Mouse (Mus musculus): Measurements from ENCODE around the gene Stra6. TPM values are rescaled to one million over a fixed set of nuclear protein-coding genes. Genes with fewer than 3 reads are reported as not detected.

Stra6 gene
- 0.30 and 0.89 TPM in 2 replicates for polyA plus RNA-seq (2015; fragmentation: Nextera tagmentation; extraction: Ambion mirVana)

DNA sequence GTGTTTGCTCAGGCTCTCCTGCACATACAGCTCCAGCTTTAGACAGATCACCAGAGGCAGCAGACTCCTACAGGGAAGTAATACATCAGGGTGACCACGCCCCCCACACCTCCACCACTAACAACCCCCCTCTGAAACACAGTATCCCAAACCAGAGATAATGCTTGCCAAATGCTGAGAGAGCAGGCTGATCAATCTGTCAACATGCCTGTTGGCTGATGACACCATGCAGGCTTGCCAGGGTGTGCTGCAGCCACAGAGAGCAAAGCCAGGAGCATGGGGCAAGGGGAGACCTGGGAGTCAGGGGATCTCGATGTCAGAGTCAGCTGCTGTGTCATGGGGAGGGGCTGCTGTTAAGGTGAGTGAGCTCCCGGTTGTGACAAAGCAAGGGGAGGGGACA is at the start of gene Stra6:
Gene Stra6, plus strand, starts transcription at position 258 of the 400 bp plus-strand sequence.
- ATAC-seq (replicated peaks; ENCODE audit: extremely low read depth, insufficient read depth, low FRiP score): no peak
- Histone ChIP-seq H3K4me3 (ENCODE audit: low read length) (no peak within 1 kb of the TSS), H3K27ac (ENCODE audit: low read length) (no peak within 1 kb of the TSS), H3K36me3 (ENCODE audit: control insufficient read depth, insufficient read depth) (no peaks in the 10 kb centered on the region), H3K4me2 (ENCODE audit: low read depth, low read length) (no peak within 1 kb of the TSS), H3K4me1 (ENCODE audit: control insufficient read depth, insufficient read depth, low read length) (peaks cover 22% of the 10 kb centered on the region), H3K9me3 (replicated peaks; ENCODE audit: control insufficient read depth, low read length) (no peaks in the 10 kb centered on the region), H3K27me3 (ENCODE audit: control insufficient read depth, insufficient read depth, low read length) (peaks cover 15% of the 10 kb centered on the region), H3K9ac (ENCODE audit: low read length) (no peak within 1 kb of the TSS)
- 5% methylated on average over 3 of the region's 3 CpGs for WGBS

DNA sequence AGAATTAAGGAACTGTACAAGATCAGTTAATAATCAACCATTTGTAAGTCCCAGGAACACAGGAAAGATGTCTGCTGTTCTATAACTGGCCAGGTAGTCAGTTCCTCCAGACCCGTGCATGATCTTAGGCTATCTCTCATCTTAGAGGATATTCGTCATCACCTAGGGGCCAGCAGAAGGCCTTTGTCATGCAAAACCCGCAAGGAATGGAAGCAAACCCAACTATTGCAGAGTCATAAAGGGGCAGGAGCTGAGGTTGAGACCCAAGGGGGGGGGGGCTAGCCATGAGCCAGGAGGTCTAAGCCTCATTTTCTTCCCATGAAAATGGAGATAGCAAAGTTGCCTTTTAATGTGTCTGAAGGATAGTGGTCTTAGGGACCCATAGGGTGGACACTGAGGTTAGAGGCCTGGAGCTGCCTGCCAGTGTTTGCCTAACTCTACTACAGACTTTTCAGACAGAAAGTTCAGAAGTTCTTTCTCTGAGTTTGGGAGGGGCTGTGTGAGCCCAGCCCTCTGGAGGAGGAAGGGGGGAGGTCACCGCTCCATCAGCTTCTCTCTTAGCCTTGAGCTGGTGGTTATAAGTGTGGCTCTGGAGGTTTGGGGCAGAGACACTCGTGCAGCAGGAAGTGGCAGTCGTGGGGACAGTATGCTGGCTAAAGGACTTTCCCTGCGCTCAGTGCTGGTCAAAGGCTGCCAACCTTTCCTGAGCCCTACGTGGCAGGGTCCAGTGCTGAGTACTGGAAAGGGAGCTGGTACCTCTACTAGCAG is 49.0 kb upstream of the Stra6 start:
- H3K9me3 ChIP-seq (replicated peaks; ENCODE audit: control insufficient read depth, low read length): no peaks in the 10 kb centered on the region
- no peaks in the 10 kb centered on the region for H3K27me3 ChIP-seq (ENCODE audit: control insufficient read depth, insufficient read depth, low read length)
- no peak overlapping the region for H3K9ac ChIP-seq (ENCODE audit: low read length)
- H3K36me3 ChIP-seq (ENCODE audit: control insufficient read depth, insufficient read depth): no peaks in the 10 kb centered on the region
- no peak overlapping the region for H3K27ac ChIP-seq (ENCODE audit: low read length)
- 51% methylated on average over 8 of the region's 8 CpGs for WGBS
- no peaks in the 10 kb centered on the region for H3K4me1 ChIP-seq (ENCODE audit: control insufficient read depth, insufficient read depth, low read length)
- no peak for ATAC-seq (replicated peaks; ENCODE audit: extremely low read depth, insufficient read depth, low FRiP score)
- no peak overlapping the region for H3K4me3 ChIP-seq (ENCODE audit: low read length)
- H3K4me2 ChIP-seq (ENCODE audit: low read depth, low read length): no peak overlapping the region

DNA sequence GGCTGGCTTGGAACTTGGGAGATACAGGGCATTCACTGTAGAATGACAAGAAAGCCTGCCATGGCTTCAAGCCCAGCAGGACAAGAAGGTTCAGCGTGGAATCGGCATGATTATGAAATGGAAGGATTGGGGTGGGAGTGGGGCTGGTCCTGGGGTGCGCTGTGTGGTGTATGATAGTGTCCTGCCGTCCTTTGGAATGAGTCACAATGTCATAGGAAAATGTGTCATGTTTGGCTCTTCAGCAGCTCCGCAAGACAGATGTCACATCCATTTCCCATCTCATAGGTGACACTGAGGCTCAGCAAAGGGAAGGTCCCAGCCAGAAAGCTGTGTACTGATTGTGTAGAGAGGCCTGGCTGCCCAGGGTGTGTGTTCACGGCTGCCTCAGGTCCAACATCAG is 47.7 kb upstream of the Stra6 start:
- no peak for ATAC-seq (replicated peaks; ENCODE audit: extremely low read depth, insufficient read depth, low FRiP score)
- no peaks in the 10 kb centered on the region for H3K27me3 ChIP-seq (ENCODE audit: control insufficient read depth, insufficient read depth, low read length)
- no peak overlapping the region for H3K4me3 ChIP-seq (ENCODE audit: low read length)
- no peaks in the 10 kb centered on the region for H3K36me3 ChIP-seq (ENCODE audit: control insufficient read depth, insufficient read depth)
- H3K9me3 ChIP-seq (replicated peaks; ENCODE audit: control insufficient read depth, low read length): no peaks in the 10 kb centered on the region
- H3K4me1 ChIP-seq (ENCODE audit: control insufficient read depth, insufficient read depth, low read length): no peaks in the 10 kb centered on the region
- H3K4me2 ChIP-seq (ENCODE audit: low read depth, low read length): no peak overlapping the region
- H3K27ac ChIP-seq (ENCODE audit: low read length): no peak overlapping the region
- 79% methylated on average over 6 of the region's 6 CpGs for WGBS
- no peak overlapping the region for H3K9ac ChIP-seq (ENCODE audit: low read length)

DNA sequence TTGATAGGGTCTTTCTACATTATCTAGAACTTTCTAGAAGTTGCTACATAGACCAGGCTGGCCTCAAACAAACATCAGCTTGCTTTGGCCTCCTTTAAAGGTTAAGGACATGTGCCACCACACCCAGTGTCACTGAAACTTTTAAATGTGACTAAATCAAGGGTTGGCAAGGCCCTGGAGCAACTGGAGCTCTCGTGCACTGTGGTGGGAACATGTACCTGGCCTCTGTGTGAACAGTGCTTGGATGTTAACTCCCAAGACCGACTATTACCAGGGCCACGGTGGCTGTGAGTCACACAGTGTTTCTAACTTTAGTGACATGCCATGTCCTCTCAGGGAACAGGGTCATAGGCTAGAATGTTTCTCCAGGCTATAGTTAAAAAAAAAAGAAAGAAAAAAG is 46.6 kb upstream of the Stra6 start:
- 40% methylated on average over 3 of the region's 3 CpGs for WGBS
- Histone ChIP-seq H3K9ac (ENCODE audit: low read length) (no peak overlapping the region), H3K4me2 (ENCODE audit: low read depth, low read length) (no peak overlapping the region), H3K9me3 (replicated peaks; ENCODE audit: control insufficient read depth, low read length) (no peaks in the 10 kb centered on the region), H3K4me3 (ENCODE audit: low read length) (no peak overlapping the region), H3K27me3 (ENCODE audit: control insufficient read depth, insufficient read depth, low read length) (no peaks in the 10 kb centered on the region), H3K4me1 (ENCODE audit: control insufficient read depth, insufficient read depth, low read length) (no peaks in the 10 kb centered on the region), H3K36me3 (ENCODE audit: control insufficient read depth, insufficient read depth) (no peaks in the 10 kb centered on the region), H3K27ac (ENCODE audit: low read length) (no peak overlapping the region)
- ATAC-seq (replicated peaks; ENCODE audit: extremely low read depth, insufficient read depth, low FRiP score): no peak

DNA sequence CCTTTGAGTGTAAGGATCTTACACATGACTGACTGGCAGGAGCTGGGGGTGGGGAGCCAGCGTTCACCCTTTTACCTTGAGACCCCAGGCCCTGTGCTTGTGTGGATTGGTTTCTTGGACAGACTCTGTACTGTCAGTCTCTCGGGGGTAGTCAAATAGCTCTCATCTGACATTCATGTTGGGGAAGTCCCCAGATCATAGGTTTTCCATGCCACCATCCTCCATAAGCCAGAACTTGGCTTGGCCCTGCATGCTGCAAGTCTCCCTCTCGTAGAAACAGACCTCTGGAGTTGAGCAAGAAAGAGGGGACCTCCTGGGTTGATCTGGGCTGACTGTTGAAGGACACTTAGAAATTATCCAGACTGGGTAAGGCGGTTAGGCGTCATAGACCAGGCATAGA is 45.2 kb upstream of the Stra6 start:
- no peak overlapping the region for H3K4me3 ChIP-seq (ENCODE audit: low read length)
- no peak overlapping the region for H3K9ac ChIP-seq (ENCODE audit: low read length)
- no peak for ATAC-seq (replicated peaks; ENCODE audit: extremely low read depth, insufficient read depth, low FRiP score)
- no peaks in the 10 kb centered on the region for H3K27me3 ChIP-seq (ENCODE audit: control insufficient read depth, insufficient read depth, low read length)
- no peak overlapping the region for H3K4me2 ChIP-seq (ENCODE audit: low read depth, low read length)
- H3K27ac ChIP-seq (ENCODE audit: low read length): no peak overlapping the region
- H3K36me3 ChIP-seq (ENCODE audit: control insufficient read depth, insufficient read depth): no peaks in the 10 kb centered on the region
- H3K4me1 ChIP-seq (ENCODE audit: control insufficient read depth, insufficient read depth, low read length): no peaks in the 10 kb centered on the region
- 79% methylated on average over 5 of the region's 5 CpGs for WGBS
- H3K9me3 ChIP-seq (replicated peaks; ENCODE audit: control insufficient read depth, low read length): no peaks in the 10 kb centered on the region

DNA sequence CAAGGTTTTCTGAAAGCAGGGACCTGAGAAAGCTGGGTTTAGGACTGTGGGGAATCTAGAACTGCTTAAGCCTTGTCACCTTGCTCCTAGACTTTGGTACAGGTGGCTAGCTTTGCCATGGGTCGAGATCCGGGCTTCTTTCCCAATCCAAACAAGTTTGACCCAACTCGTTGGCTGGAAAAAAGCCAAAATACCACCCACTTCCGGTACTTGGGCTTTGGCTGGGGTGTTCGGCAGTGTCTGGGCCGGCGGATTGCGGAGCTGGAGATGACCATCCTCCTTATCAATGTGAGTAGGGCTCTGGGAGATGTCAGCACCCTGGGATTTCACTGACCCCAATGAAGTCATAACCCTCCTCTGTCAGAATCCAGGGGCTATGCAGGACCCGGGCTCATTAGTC is 37.6 kb upstream of the Stra6 start:
- no peaks in the 10 kb centered on the region for H3K36me3 ChIP-seq (ENCODE audit: control insufficient read depth, insufficient read depth)
- no peak overlapping the region for H3K9ac ChIP-seq (ENCODE audit: low read length)
- no peak for ATAC-seq (replicated peaks; ENCODE audit: extremely low read depth, insufficient read depth, low FRiP score)
- no peaks in the 10 kb centered on the region for H3K4me1 ChIP-seq (ENCODE audit: control insufficient read depth, insufficient read depth, low read length)
- no peak overlapping the region for H3K27ac ChIP-seq (ENCODE audit: low read length)
- no peak overlapping the region for H3K4me3 ChIP-seq (ENCODE audit: low read length)
- H3K9me3 ChIP-seq (replicated peaks; ENCODE audit: control insufficient read depth, low read length): no peaks in the 10 kb centered on the region
- H3K27me3 ChIP-seq (ENCODE audit: control insufficient read depth, insufficient read depth, low read length): no peaks in the 10 kb centered on the region
- H3K4me2 ChIP-seq (ENCODE audit: low read depth, low read length): no peak overlapping the region
- 70% methylated on average over 9 of the region's 9 CpGs for WGBS

DNA sequence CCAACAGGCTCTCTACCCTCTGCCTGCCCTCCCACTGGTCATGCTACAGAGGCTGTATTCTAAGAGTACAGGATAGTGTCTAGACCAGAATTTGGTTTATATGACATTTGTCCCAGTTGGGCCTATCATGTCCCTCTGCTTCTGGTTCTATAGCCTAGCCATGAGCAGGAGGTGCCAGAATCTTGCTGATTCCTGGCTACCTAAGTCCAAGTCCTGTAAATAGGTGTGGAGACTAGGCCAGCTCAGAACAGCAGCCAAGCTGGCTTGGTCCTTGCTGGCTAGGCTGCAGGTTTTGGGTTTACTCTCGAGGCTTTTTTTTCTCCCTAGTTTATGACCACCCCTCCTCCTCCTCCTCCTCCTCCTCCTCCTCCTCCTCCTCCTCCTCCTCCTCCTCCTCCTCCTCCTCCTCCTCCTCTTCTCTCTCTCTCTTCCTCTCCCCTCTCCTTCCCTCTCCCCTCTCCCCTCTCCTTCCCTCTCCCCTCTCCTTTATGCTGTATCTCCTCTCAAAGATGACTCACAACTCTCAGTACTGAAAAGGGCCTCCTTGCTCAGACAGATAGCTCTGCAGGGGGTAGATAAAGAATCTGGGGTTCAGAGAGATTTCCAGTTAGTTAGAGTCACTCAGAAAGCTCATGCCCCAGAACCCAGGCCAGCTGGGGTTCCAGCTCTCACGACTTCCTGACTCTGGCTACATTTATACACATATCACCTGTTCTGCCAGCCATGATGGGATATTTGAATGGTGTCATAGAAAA is 36.0 kb upstream of the Stra6 start:
- H3K27me3 ChIP-seq (ENCODE audit: control insufficient read depth, insufficient read depth, low read length): no peaks in the 10 kb centered on the region
- no peaks in the 10 kb centered on the region for H3K4me1 ChIP-seq (ENCODE audit: control insufficient read depth, insufficient read depth, low read length)
- H3K36me3 ChIP-seq (ENCODE audit: control insufficient read depth, insufficient read depth): no peaks in the 10 kb centered on the region
- no peak overlapping the region for H3K4me2 ChIP-seq (ENCODE audit: low read depth, low read length)
- no peak overlapping the region for H3K9ac ChIP-seq (ENCODE audit: low read length)
- no peak overlapping the region for H3K4me3 ChIP-seq (ENCODE audit: low read length)
- no peaks in the 10 kb centered on the region for H3K9me3 ChIP-seq (replicated peaks; ENCODE audit: control insufficient read depth, low read length)
- ATAC-seq (replicated peaks; ENCODE audit: extremely low read depth, insufficient read depth, low FRiP score): no peak
- 37% methylated on average over 2 of the region's 2 CpGs for WGBS
- H3K27ac ChIP-seq (ENCODE audit: low read length): no peak overlapping the region

DNA sequence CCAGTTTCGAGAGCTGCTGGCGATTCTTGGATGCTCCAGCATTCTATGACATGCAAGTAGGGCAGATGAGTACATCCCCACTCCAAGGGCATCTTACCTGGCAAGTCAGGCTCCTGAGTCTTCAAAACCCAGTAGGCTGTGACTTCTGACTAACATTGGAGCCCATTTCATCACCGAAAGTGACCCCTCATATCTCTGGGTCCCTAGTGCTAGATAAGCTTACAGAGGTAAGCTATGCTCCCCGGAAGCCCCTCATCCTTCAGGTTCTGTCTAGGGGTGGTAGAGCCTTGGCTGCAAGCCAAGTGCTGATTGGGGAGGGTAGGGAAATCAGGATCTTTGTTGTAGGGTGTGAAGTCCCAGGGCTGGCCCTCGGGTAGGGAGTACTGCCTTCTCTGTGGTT is 34.7 kb upstream of the Stra6 start:
- H3K4me3 ChIP-seq (ENCODE audit: low read length): no peak overlapping the region
- 0 out of 2 replicates have a peak, but pooled peaks cover 3% of the 10 kb centered on the region for H3K27me3 ChIP-seq (ENCODE audit: control insufficient read depth, insufficient read depth, low read length)
- no peaks in the 10 kb centered on the region for H3K9me3 ChIP-seq (replicated peaks; ENCODE audit: control insufficient read depth, low read length)
- H3K4me1 ChIP-seq (ENCODE audit: control insufficient read depth, insufficient read depth, low read length): no peaks in the 10 kb centered on the region
- H3K4me2 ChIP-seq (ENCODE audit: low read depth, low read length): no peak overlapping the region
- H3K36me3 ChIP-seq (ENCODE audit: control insufficient read depth, insufficient read depth): no peaks in the 10 kb centered on the region
- WGBS: 42% methylated on average over 5 of the region's 5 CpGs
- no peak overlapping the region for H3K9ac ChIP-seq (ENCODE audit: low read length)
- H3K27ac ChIP-seq (ENCODE audit: low read length): no peak overlapping the region
- ATAC-seq (replicated peaks; ENCODE audit: extremely low read depth, insufficient read depth, low FRiP score): no peak

DNA sequence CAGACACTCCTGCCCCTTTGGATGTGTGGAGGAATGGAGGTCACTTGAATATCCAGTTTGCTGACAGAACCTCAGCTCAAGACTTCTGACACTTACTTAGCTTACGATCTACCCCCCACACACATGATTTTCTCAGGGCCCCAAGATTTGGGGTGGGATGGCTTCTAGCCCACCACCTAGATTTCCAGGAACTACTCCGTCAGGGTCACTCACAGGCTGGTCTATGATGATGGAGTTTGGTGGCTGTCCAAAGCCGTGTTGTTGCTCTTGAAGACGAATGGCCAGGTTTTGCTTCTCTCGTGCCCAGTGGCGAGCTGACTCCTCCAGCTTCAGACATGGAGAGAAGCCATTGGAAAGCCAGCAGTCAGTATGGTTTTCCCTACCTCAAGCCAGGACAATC is 34.0 kb upstream of the Stra6 start:
- H3K27me3 ChIP-seq (ENCODE audit: control insufficient read depth, insufficient read depth, low read length): 0 out of 2 replicates have a peak, but pooled peaks cover 3% of the 10 kb centered on the region
- H3K9ac ChIP-seq (ENCODE audit: low read length): no peak overlapping the region
- H3K36me3 ChIP-seq (ENCODE audit: control insufficient read depth, insufficient read depth): no peaks in the 10 kb centered on the region
- H3K4me1 ChIP-seq (ENCODE audit: control insufficient read depth, insufficient read depth, low read length): no peaks in the 10 kb centered on the region
- no peak overlapping the region for H3K27ac ChIP-seq (ENCODE audit: low read length)
- no peaks in the 10 kb centered on the region for H3K9me3 ChIP-seq (replicated peaks; ENCODE audit: control insufficient read depth, low read length)
- WGBS: 84% methylated on average over 6 of the region's 6 CpGs
- no peak overlapping the region for H3K4me3 ChIP-seq (ENCODE audit: low read length)
- H3K4me2 ChIP-seq (ENCODE audit: low read depth, low read length): no peak overlapping the region
- no peak for ATAC-seq (replicated peaks; ENCODE audit: extremely low read depth, insufficient read depth, low FRiP score)
